Mouse (Mus musculus) thymus, postnatal 14 days (tissue): ENCODE data around the gene Slc25a41.

Experiments used
- DNase-seq: peaks from one replicate; pipeline ENCODE4 v3.0.0; 2021

Slc25a41 gene

DNA sequence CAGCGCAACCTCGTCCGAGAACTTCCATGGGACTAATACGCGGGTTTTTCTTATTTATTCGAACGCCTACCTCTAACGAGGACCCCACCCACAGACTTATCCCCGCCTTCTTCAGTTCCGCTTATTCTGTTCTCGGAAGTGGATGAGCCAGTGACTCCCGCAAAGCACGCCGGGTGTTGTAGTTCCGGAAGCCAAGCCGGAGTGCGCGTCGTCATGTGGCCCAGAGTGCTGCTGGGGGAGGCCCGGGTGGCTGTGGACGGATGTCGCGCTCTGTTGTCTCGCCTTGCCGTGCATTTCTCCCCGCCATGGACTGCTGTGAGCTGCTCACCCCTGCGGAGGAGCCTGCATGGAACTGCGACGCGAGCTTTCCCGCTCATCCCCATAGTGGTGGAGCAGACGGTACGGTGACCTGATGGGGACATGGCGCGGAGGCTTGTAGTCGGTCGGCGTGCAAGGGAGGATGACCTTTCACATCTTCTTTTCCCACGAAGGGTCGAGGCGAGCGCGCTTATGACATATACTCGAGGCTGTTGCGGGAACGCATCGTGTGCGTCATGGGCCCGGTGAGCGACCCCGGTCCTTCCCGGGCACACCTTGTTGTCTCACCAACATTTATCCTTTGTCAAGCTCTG is 51.2 kb downstream of the Slc25a41 start, which contains the start of gene Clpp:
Gene Clpp (plus strand): TSS at position 191 of the 632 bp plus-strand sequence.
- DNase-seq, result peak; percentile 96

- peak; percentile 38 for DNase-seq
Observed at GRCm38 (mm10) chr17:56989467-56990114, 51.9 kb downstream of the Slc25a41 start.

DNA sequence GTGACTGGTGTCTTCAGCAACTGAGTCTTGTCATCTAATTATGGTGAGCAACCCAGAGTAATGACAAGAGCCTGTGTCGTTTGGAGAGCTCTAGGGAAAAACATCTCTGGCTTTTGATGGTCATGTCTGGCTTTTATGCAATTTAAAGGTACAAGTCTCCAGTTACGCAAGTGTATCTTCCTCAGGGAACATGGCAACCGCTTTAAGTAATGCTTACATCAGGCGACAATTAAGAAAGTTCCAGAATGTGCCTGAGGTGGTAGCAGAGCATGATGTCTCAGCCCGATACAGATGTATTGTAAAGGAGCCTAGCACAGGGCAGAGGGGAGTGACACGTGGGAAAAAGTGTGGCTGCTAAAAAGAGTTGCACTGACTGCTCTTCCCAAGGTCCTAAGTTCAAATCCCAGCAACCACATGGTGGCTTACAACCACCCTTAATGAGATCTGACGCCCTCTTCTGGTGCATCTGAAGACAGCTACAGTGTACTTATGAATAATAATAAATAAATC is 52.5 kb downstream of the Slc25a41 start:
- DNase-seq, result no peak

GRCm38 (mm10) chr17:56988441-56988840 is 53.0 kb downstream of the Slc25a41 start:
- no peak for DNase-seq

GRCm38 (mm10) chr17:56986105-56986805 is 55.2 kb downstream of the Slc25a41 start:
- no peak for DNase-seq

DNA sequence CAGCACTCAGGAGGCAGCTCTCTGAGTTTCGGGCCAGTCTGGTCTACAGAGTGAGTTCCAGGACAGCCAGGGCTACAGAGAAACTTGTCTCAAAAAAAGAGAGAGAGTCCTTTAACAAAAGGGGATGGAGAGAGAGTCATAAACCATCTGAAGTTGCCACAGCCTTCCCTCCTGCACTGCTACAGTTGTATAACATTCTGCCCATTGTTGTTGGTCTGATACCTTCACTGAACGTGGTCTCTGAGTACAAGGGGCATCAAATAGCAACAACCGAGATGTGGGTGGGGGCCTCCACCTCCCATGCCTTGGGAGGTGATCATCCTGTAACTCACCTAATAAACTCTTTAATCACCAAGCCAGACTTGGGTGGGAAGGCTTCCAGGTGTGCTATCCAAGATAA is 55.8 kb downstream of the Slc25a41 start:
- no peak for DNase-seq

- no peak for DNase-seq
Observed at GRCm38 (mm10) chr17:56984886-56985285, 56.6 kb downstream of the Slc25a41 start.
